Mouse (Mus musculus) G1E (cell line): ENCODE data around the gene Cgnl1. TPM values are rescaled to one million over a fixed set of nuclear protein-coding genes. Genes with fewer than 3 reads are reported as not detected.

ENCODE experiments used
- ATAC-seq: 2 replicates; pipeline ENCODE4 v1.8.0; 2016; ENCODE audit warnings: mild to moderate bottlenecking; ENCODE audit not compliant: insufficient number of reproducible peaks, poor library complexity, low FRiP score, severe bottlenecking; ENCODE audit errors: extremely low read depth
- DNase-seq: peaks from one replicate; pipeline ENCODE4 v3.0.0; 2012; ENCODE audit warnings: low spot score
- H3K27me3 ChIP-seq: 2 replicates; pipeline ENCODE4 v1.6.1; 2012; ENCODE audit warnings: mild to moderate bottlenecking, low read length, inconsistent platforms; ENCODE audit not compliant: insufficient read depth
- H3K36me3 ChIP-seq: replicated peaks from 2 replicates; pipeline ENCODE3; 2012; ENCODE audit warnings: mild to moderate bottlenecking, inconsistent platforms
- H3K4me1 ChIP-seq: 2 replicates; pipeline ENCODE4 v1.6.1; 2012; ENCODE audit warnings: low read depth, low read length, inconsistent platforms, mixed read lengths; ENCODE audit not compliant: insufficient read depth
- H3K4me3 ChIP-seq: 2 replicates; pipeline ENCODE4 v1.5.1; 2012; ENCODE audit warnings: low read depth, mild to moderate bottlenecking, inconsistent platforms, low read length, moderate library complexity, mixed read lengths
- H3K9me3 ChIP-seq: replicated peaks from 2 replicates; pipeline ENCODE4 v1.6.1; 2012; ENCODE audit warnings: inconsistent platforms
- CTCF ChIP-seq: IDR thresholded peaks from 2 replicates; pipeline ENCODE4 v1.5.1; 2012; ENCODE audit warnings: low read depth, low read length, inconsistent platforms, mixed read lengths
- GATA1 ChIP-seq: IDR thresholded peaks from 2 replicates; pipeline ENCODE4 v1.6.1; 2012; ENCODE audit warnings: borderline replicate concordance, low read length, inconsistent platforms, mixed read lengths
- GATA2 ChIP-seq: IDR thresholded peaks from 2 replicates; pipeline ENCODE4 v1.6.1; 2012; ENCODE audit warnings: low read depth, low read length, inconsistent platforms, borderline replicate concordance
- POLR2AphosphoS5 ChIP-seq: IDR thresholded peaks from 2 replicates; pipeline ENCODE4 v1.6.1; 2012; ENCODE audit warnings: low read depth, low read length, inconsistent platforms; ENCODE audit not compliant: insufficient replicate concordance
- TAL1 ChIP-seq: conservative IDR thresholded peaks from 2 replicates; pipeline ENCODE4 v1.6.1; 2012; ENCODE audit warnings: low read depth, low read length, inconsistent platforms, mixed read lengths
- polyA plus RNA-seq: library from polyadenylated mRNA; stranded (reverse); fragments of >175 nt; gene quantifications from 2 replicates; pipeline ENCODE4 v1.2.3, GENCODE M21; 2012
- total RNA-seq, 2 experiments: library from RNA; stranded (forward) in 1 of 2; stranded (reverse) in 1 of 2; fragments of 200-1000 nt in 1 of 2; fragments of >200 nt in 1 of 2; fragmentation: Nextera tagmentation in 1 of 2; gene quantifications; 2 replicates each; pipeline ENCODE4 v1.2.3; 2014 to 2017

The Cgnl1 gene
- total and polyA plus RNA-seq, 3 experiments: 0.98 to 1.6 (median 1.4) TPM

DNA sequence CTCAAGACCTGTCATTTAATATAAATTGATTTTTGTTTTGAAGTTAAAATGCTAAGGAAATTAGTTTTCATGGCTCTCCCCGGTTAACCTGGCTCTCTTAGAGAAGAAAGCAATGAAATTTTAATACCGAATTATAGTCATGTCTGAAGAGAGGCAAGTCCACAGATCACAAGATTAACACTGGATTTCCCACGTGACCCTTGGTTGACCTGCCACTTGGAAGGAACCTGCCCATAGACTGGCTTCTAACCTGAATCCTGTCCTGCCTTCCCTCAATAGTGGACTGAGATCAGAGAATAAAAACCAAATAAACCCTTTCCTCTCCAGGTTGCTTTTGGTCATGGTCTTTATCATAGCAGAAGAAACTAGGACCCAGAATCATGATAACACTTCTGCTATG, 73.3 kb downstream of the Cgnl1 start:
- H3K36me3 ChIP-seq: peaks cover 1% of the 10 kb centered on the region
- no peak for DNase-seq
- TF ChIP-seq GATA2: no peak
- no peak for TF ChIP-seq GATA1
- no peak for TF ChIP-seq POLR2AphosphoS5
- no peak overlapping the region for H3K4me3 ChIP-seq
- no peaks in the 10 kb centered on the region for H3K9me3 ChIP-seq
- H3K4me1 ChIP-seq: peaks cover 25% of the 10 kb centered on the region; the same call in 1 of the 2 replicates
- ATAC-seq: no peak
- H3K27me3 ChIP-seq: peaks cover 8% of the 10 kb centered on the region; the same call in 1 of the 2 replicates

DNA sequence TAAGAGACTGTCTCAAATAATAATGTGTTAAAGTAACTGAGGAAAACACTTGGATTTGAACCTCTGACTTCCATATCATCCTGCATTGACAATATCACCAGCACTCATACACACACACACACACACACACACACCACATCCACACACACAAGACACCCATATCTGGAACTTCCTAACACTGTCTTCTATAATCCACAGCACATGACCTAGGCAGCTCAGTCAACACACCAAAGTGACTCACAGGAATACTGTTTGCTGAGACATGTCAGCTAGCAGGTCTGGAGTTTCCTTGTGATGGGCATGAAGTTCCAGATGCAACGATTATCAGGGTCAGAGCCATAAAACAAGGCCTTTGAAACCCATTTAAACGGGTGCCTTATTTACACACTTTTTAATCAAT, 74.2 kb downstream of the Cgnl1 start:
- DNase-seq (no peak), ATAC-seq (no peak)
- Histone ChIP-seq H3K9me3 (no peaks in the 10 kb centered on the region), H3K36me3 (no peaks in the 10 kb centered on the region), H3K4me3 (no peak overlapping the region), H3K4me1 (peaks cover 18% of the 10 kb centered on the region; the same call in 1 of the 2 replicates), H3K27me3 (peaks cover 6% of the 10 kb centered on the region; the same call in 1 of the 2 replicates)
- no peak for TF ChIP-seq CTCF
- no peak for TF ChIP-seq GATA1
- no peak for TF ChIP-seq TAL1
- TF ChIP-seq GATA2: no peak
- TF ChIP-seq POLR2AphosphoS5: no peak

DNA sequence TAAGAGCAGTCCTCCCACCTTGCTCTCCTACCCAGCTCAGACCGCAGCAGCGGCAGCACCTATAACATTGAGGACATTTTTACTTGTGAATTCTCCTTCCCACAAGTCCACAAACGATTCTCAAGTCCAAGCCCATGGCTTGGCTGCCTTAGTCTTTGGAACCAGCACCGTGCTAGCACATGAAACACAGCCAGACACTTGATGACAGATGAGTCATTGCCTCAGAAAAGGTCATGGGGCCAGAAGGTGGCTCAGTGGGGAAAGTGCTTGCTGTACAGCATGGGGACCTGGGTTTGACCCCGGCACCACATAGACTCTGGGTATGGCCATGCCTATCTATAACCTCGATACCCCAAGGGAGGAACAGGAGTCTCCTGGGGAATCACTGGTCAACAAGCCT, 74.6 kb downstream of the Cgnl1 start:
- Histone ChIP-seq H3K9me3 (no peaks in the 10 kb centered on the region), H3K27me3 (peaks cover 6% of the 10 kb centered on the region; the same call in 1 of the 2 replicates), H3K4me3 (no peak overlapping the region), H3K4me1 (peaks cover 14% of the 10 kb centered on the region; the same call in 1 of the 2 replicates), H3K36me3 (no peaks in the 10 kb centered on the region)
- ATAC-seq (no peak), DNase-seq (no peak)
- TF ChIP-seq CTCF: no peak
- no peak for TF ChIP-seq GATA2
- no peak for TF ChIP-seq POLR2AphosphoS5

DNA sequence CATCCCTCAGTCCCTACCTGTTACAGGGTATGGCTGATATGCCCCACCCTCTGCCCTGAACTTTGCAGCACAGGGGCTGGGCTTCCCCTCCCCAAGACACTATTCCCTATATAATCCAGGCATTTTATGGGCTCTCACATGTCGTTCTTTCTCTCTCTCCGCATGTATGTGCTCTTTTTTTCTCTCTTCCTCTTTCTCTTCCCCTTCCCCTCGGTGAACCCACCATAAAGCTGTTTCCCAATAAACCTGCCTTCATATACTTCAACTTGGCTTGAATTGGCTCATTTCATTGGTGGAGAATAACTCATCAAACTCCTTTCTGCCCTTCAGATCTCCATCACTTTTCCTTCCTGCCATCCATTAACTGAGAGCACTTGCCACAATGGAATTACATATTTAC, 76.3 kb downstream of the Cgnl1 start:
- no peak for DNase-seq
- H3K4me3 ChIP-seq: no peak overlapping the region
- H3K4me1 ChIP-seq: peaks cover 6% of the 10 kb centered on the region; the same call in 1 of the 2 replicates
- H3K27me3 ChIP-seq: peaks cover 6% of the 10 kb centered on the region; the same call in 1 of the 2 replicates
- TF ChIP-seq GATA1 (no peak), TAL1 (no peak)
- no peaks in the 10 kb centered on the region for H3K9me3 ChIP-seq
- no peaks in the 10 kb centered on the region for H3K36me3 ChIP-seq
- ATAC-seq: no peak

DNA sequence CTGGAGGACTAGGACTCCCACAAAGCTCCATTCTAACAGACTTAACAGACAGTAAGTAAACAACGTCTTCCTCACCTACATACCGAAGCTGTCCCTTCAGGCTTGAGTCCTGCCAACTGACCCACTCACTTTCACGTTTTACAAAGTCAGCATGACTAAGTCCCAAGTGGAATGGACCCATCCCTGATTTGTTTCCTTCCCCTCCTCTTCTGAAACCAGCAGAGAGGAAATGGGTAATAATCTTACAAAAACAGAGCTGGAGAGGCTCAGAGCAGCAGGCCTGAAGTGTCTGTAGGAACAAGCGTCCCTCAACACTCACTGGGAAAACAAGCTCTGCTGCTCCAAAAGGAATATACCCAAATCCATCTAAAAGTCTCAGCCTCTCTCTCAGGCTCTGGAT, 77.2 kb downstream of the Cgnl1 start:
- no peak overlapping the region for H3K4me3 ChIP-seq
- TF ChIP-seq CTCF: no peak
- no peak for ATAC-seq
- H3K9me3 ChIP-seq: no peaks in the 10 kb centered on the region
- no peaks in the 10 kb centered on the region for H3K36me3 ChIP-seq
- peaks cover 6% of the 10 kb centered on the region; the same call in 1 of the 2 replicates for H3K27me3 ChIP-seq
- no peak for DNase-seq
- peaks cover 11% of the 10 kb centered on the region; the same call in 1 of the 2 replicates for H3K4me1 ChIP-seq

DNA sequence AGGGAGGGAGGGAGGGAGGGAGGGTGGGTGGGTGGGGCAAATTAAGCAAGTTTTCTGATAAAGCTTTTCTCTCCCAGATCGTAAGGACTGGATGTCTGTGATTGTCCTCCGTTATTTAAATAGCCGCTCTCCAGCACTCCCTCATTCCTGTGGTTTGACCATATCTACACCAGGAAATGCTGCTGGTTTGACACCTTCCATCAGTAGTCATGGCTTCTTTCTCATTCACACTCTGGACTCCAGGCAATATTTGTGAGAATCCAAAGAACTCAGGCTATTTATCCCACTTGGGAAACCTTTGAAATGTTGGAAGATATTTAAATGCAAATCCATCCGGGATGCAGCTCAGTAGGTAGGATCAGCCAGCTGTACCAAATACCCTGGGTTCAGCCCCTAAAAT, 77.6 kb downstream of the Cgnl1 start:
- Histone ChIP-seq H3K4me1 (peaks cover 11% of the 10 kb centered on the region; the same call in 1 of the 2 replicates), H3K9me3 (no peaks in the 10 kb centered on the region), H3K4me3 (no peak overlapping the region), H3K36me3 (no peaks in the 10 kb centered on the region), H3K27me3 (peaks cover 6% of the 10 kb centered on the region; the same call in 1 of the 2 replicates)
- DNase-seq: no peak
- TF ChIP-seq POLR2AphosphoS5: no peak
- TF ChIP-seq CTCF: no peak
- TF ChIP-seq GATA2: no peak
- no peak for TF ChIP-seq GATA1
- TF ChIP-seq TAL1: no peak
- ATAC-seq: no peak

DNA sequence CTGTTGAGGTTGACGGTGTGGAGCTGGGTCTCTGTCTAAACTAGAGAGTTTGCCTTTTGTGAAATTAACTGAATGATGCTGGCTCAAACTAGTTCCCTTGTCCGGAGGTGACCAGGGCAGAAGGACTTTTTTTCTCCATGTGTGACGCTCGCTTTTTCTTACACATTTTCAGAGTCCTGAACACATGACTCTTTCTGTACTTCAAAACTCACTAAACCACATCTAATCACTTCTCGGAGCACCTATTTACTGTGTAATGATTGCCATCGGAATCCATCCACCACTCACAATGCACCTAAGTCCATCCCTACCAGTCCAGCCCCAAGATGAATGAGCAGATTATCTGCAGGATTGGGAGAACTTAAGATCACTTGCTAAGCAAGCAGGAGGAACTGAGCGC, 79.2 kb downstream of the Cgnl1 start:
- TF ChIP-seq POLR2AphosphoS5: no peak
- TF ChIP-seq TAL1: no peak
- TF ChIP-seq GATA2: no peak
- TF ChIP-seq CTCF: no peak
- TF ChIP-seq GATA1: no peak
- DNase-seq (no peak), ATAC-seq (no peak)
- Histone ChIP-seq H3K9me3 (no peaks in the 10 kb centered on the region), H3K4me3 (no peak overlapping the region), H3K36me3 (no peaks in the 10 kb centered on the region), H3K4me1 (peaks cover 11% of the 10 kb centered on the region; the same call in 1 of the 2 replicates), H3K27me3 (peaks cover 6% of the 10 kb centered on the region; the same call in 1 of the 2 replicates)
